Mouse (Mus musculus): ENCODE measurements around the gene Yeats2. TPM values are rescaled to one million over a fixed set of nuclear protein-coding genes. Genes with fewer than 3 reads are reported as not detected.

Gene Yeats2
- 31.4 and 33.8 TPM in 2 replicates for polyA plus RNA-seq (2014; fragmentation: Nextera tagmentation; extraction: Ambion mirVana)

DNA sequence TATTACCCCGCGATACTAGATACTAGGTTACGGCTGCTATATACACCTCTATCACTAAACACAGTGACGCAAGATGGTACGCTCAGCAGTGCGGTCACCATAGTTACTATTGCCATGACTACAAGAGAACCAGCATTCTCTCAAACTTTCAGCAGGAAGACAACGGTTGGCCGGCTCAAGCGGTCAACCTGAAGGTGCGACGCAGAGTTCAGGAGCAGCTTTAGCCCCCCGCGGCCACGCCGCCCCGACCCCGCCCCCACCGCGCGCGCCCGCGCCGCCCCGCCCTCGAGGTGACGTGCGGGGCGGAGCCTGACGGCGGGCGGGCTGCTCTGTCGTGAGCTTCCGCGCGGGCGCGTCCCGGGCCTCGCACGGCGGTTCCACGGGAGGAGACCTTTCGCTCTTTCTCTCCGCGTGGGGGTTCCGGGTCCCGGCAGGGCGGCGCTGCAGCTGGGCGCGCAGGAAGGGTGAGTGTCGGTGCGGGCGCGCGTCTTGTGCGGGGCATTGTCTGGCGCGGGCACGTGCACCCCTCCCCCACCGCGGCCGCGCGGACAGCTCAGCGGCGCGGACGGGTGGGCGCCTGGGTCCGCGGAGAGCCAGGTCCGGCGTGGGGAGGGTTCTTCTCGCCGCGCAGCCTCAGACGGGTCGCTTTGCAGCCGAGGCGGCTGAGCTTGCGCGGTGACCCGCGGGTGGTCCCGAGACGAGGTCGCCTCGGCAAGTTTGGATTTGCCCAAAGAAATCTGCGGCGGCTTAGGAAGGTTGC, at the start of gene Yeats2:
Yeats2 (plus strand) TSS at position 292 of the 760 bp plus-strand sequence.
- Histone ChIP-seq H3K9ac (ENCODE audit: low read length) (peak within 1 kb of the TSS; percentile 92), H3K27me3 (ENCODE audit: control insufficient read depth, insufficient read depth, low read length) (no peaks in the 10 kb centered on the region), H3K4me2 (peak within 1 kb of the TSS; percentile 62), H3K9me3 (ENCODE audit: control insufficient read depth, low read length) (no peaks in the 10 kb centered on the region), H3K4me3 (ENCODE audit: low read depth, low read length) (peak within 1 kb of the TSS; percentile 81), H3K27ac (ENCODE audit: low read depth, low read length) (peak within 1 kb of the TSS; percentile 87), H3K36me3 (ENCODE audit: control insufficient read depth, insufficient read depth, low read length) (no peaks in the 10 kb centered on the region), H3K4me1 (ENCODE audit: control insufficient read depth, insufficient read depth, low read length) (peaks cover 11% of the 10 kb centered on the region)
- peak; percentile 95 for ATAC-seq (ENCODE audit: low FRiP score)
- 1% methylated on average over 89 of the region's 92 CpGs for WGBS
- DNase-seq (ENCODE audit: low spot score, missing footprints) = peak; percentile 97

GRCm38 (mm10) chr16:20095966-20096365, 44.9 kb upstream of the Yeats2 start:
- Histone ChIP-seq H3K9me3 (ENCODE audit: control insufficient read depth, low read length) (no peaks in the 10 kb centered on the region), H3K4me1 (ENCODE audit: control insufficient read depth, insufficient read depth, low read length) (no peaks in the 10 kb centered on the region; the same call in 1 of the 2 replicates), H3K9ac (ENCODE audit: low read length) (no peak overlapping the region), H3K4me3 (ENCODE audit: low read depth, low read length) (no peak overlapping the region), H3K27me3 (ENCODE audit: control insufficient read depth, insufficient read depth, low read length) (no peaks in the 10 kb centered on the region), H3K36me3 (ENCODE audit: control insufficient read depth, insufficient read depth, low read length) (no peaks in the 10 kb centered on the region), H3K4me2 (no peak overlapping the region), H3K27ac (ENCODE audit: low read depth, low read length) (no peak overlapping the region)
- WGBS = 79% methylated on average over 2 of the region's 2 CpGs
- no peak for ATAC-seq (ENCODE audit: low FRiP score)
- no peak for DNase-seq (ENCODE audit: low spot score, missing footprints)

DNA sequence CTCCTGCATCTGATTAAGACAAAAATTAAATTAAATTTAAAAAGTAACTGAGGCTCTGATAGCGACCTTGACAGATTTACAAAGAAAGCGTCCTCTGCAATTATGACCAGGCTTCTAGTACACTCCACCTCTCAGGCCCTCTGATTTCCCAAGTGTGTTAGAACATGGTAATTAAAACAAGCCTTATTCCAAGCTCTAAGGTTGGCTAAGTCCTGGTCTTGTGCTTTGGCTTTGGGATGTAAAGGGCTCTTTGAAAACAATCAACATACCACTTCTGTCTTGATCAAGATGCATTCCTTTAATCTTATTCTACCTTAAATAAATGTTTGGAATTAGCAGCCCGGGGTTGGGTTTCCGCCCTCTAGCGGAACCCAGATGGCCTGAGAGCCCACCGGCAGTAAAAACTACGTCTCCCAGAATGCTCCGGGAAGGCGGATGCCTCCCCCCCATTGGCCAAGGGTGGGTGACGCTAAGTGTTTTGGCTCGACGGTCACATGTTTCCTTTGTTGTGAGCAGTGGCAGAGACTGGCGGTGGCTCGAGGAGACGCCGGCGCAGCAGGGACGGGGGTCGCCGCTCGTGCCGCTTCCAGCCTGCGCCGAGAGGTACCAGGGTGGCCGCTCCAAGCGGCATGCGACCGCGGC, 43.7 kb upstream of the Yeats2 start, which contains the start of gene Klhl24:
Klhl24 (plus strand) TSS at position 474 of the 642 bp plus-strand sequence.
- Histone ChIP-seq H3K27me3 (ENCODE audit: control insufficient read depth, insufficient read depth, low read length) (no peaks in the 10 kb centered on the region), H3K9ac (ENCODE audit: low read length) (peak within 1 kb of the TSS; percentile 96), H3K4me2 (peak within 1 kb of the TSS; percentile 54), H3K4me3 (ENCODE audit: low read depth, low read length) (peak within 1 kb of the TSS; percentile 89), H3K27ac (ENCODE audit: low read depth, low read length) (peak within 1 kb of the TSS; percentile 97), H3K4me1 (ENCODE audit: control insufficient read depth, insufficient read depth, low read length) (no peaks in the 10 kb centered on the region; the same call in 1 of the 2 replicates), H3K36me3 (ENCODE audit: control insufficient read depth, insufficient read depth, low read length) (no peaks in the 10 kb centered on the region), H3K9me3 (ENCODE audit: control insufficient read depth, low read length) (no peaks in the 10 kb centered on the region)
- ATAC-seq (ENCODE audit: low FRiP score) (peak; percentile 95), DNase-seq (ENCODE audit: low spot score, missing footprints) (peak; percentile 98)
- 2% methylated on average over 29 of the region's 29 CpGs for WGBS

- H3K4me2 ChIP-seq = peak overlapping the region; percentile 54
- WGBS = under 1% methylated on average over 60 of the region's 61 CpGs
- H3K4me1 ChIP-seq (ENCODE audit: control insufficient read depth, insufficient read depth, low read length) = no peaks in the 10 kb centered on the region; the same call in 1 of the 2 replicates
- H3K4me3 ChIP-seq (ENCODE audit: low read depth, low read length) = peak overlapping the region; percentile 89
- no peaks in the 10 kb centered on the region for H3K27me3 ChIP-seq (ENCODE audit: control insufficient read depth, insufficient read depth, low read length)
- DNase-seq (ENCODE audit: low spot score, missing footprints) (peak; percentile 97), ATAC-seq (ENCODE audit: low FRiP score) (peak; percentile 88)
- peak overlapping the region; percentile 97 for H3K27ac ChIP-seq (ENCODE audit: low read depth, low read length)
- no peaks in the 10 kb centered on the region for H3K36me3 ChIP-seq (ENCODE audit: control insufficient read depth, insufficient read depth, low read length)
- no peaks in the 10 kb centered on the region for H3K9me3 ChIP-seq (ENCODE audit: control insufficient read depth, low read length)
- peak overlapping the region; percentile 96 for H3K9ac ChIP-seq (ENCODE audit: low read length)
Observed at GRCm38 (mm10) chr16:20097711-20098374, 43.0 kb upstream of the Yeats2 start.

GRCm38 (mm10) chr16:20098375-20098727, 42.5 kb upstream of the Yeats2 start:
- 11% methylated on average over 4 of the region's 4 CpGs for WGBS
- Histone ChIP-seq H3K27me3 (ENCODE audit: control insufficient read depth, insufficient read depth, low read length) (no peaks in the 10 kb centered on the region), H3K4me2 (peak overlapping the region; percentile 54), H3K4me1 (ENCODE audit: control insufficient read depth, insufficient read depth, low read length) (no peaks in the 10 kb centered on the region; the same call in 1 of the 2 replicates), H3K36me3 (ENCODE audit: control insufficient read depth, insufficient read depth, low read length) (peaks cover 1% of the 10 kb centered on the region; the same call in 1 of the 2 replicates), H3K9me3 (ENCODE audit: control insufficient read depth, low read length) (no peaks in the 10 kb centered on the region; the same call in 1 of the 2 replicates), H3K27ac (ENCODE audit: low read depth, low read length) (no peak overlapping the region), H3K4me3 (ENCODE audit: low read depth, low read length) (peak overlapping the region; percentile 89), H3K9ac (ENCODE audit: low read length) (peak overlapping the region; percentile 96)
- no peak for ATAC-seq (ENCODE audit: low FRiP score)
- no peak for DNase-seq (ENCODE audit: low spot score, missing footprints)

GRCm38 (mm10) chr16:20098866-20099629, 41.8 kb upstream of the Yeats2 start:
- WGBS = 96% methylated on average over 6 of the region's 6 CpGs
- H3K27me3 ChIP-seq (ENCODE audit: control insufficient read depth, insufficient read depth, low read length) = no peaks in the 10 kb centered on the region

GRCm38 (mm10) chr16:20106996-20107395, 33.9 kb upstream of the Yeats2 start:
- no peak for ATAC-seq (ENCODE audit: low FRiP score)
- Histone ChIP-seq H3K9me3 (ENCODE audit: control insufficient read depth, low read length) (peaks cover 4% of the 10 kb centered on the region; the same call in 1 of the 2 replicates), H3K9ac (ENCODE audit: low read length) (no peak overlapping the region), H3K4me2 (no peak overlapping the region), H3K4me3 (ENCODE audit: low read depth, low read length) (no peak overlapping the region), H3K27ac (ENCODE audit: low read depth, low read length) (no peak overlapping the region), H3K36me3 (ENCODE audit: control insufficient read depth, insufficient read depth, low read length) (peaks cover 24% of the 10 kb centered on the region), H3K4me1 (ENCODE audit: control insufficient read depth, insufficient read depth, low read length) (no peaks in the 10 kb centered on the region), H3K27me3 (ENCODE audit: control insufficient read depth, insufficient read depth, low read length) (no peaks in the 10 kb centered on the region)
- WGBS = 93% methylated on average over 8 of the region's 8 CpGs
- DNase-seq (ENCODE audit: low spot score, missing footprints) = no peak

More at GRCm38 (mm10) chr16:20098866-20099629, 41.8 kb upstream of the Yeats2 start:
- Histone ChIP-seq H3K36me3 (ENCODE audit: control insufficient read depth, insufficient read depth, low read length) (peaks cover 4% of the 10 kb centered on the region; the same call in 1 of the 2 replicates), H3K4me1 (ENCODE audit: control insufficient read depth, insufficient read depth, low read length) (no peaks in the 10 kb centered on the region; the same call in 1 of the 2 replicates), H3K9ac (ENCODE audit: low read length) (no peak overlapping the region), H3K4me2 (no peak overlapping the region), H3K27ac (ENCODE audit: low read depth, low read length) (no peak overlapping the region), H3K4me3 (ENCODE audit: low read depth, low read length) (no peak overlapping the region), H3K9me3 (ENCODE audit: control insufficient read depth, low read length) (peaks cover 4% of the 10 kb centered on the region; the same call in 1 of the 2 replicates)
- DNase-seq (ENCODE audit: low spot score, missing footprints) (no peak), ATAC-seq (ENCODE audit: low FRiP score) (no peak)

DNA sequence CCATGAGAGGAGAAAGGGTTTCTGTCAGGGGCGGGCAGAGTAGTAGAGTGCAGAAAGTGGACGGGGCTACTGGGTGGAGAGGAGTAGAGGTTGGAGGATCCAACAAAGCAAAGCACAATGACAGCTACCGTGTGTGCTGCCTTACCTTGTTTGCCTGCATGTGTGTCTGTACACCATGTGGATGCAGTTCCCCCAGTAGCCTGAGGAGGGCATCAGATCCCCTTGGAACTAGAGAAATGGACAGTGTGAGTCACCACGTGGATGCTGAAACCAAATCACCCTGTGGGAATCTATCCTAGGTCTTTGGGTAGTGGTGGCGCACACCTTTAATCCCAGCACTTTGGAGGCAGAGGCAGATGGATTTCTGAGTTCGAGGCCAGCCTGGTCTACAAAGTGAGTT, 31.9 kb upstream of the Yeats2 start:
- no peak for ATAC-seq (ENCODE audit: low FRiP score)
- H3K36me3 ChIP-seq (ENCODE audit: control insufficient read depth, insufficient read depth, low read length) = peaks cover 20% of the 10 kb centered on the region
- WGBS = 90% methylated on average over 6 of the region's 6 CpGs

More for the DNA sequence above, 31.9 kb upstream of the Yeats2 start:
- Histone ChIP-seq H3K27ac (ENCODE audit: low read depth, low read length) (no peak overlapping the region), H3K4me1 (ENCODE audit: control insufficient read depth, insufficient read depth, low read length) (no peaks in the 10 kb centered on the region), H3K9me3 (ENCODE audit: control insufficient read depth, low read length) (no peaks in the 10 kb centered on the region), H3K4me2 (no peak overlapping the region), H3K27me3 (ENCODE audit: control insufficient read depth, insufficient read depth, low read length) (no peaks in the 10 kb centered on the region), H3K9ac (ENCODE audit: low read length) (no peak overlapping the region), H3K4me3 (ENCODE audit: low read depth, low read length) (no peak overlapping the region)
- DNase-seq (ENCODE audit: low spot score, missing footprints) = peak; percentile 79

Measured in midbrain, embryonic 11.5 days (tissue).